Mouse (Mus musculus) urinary bladder, postnatal 0 days (tissue): Measurements from ENCODE around the gene Pnpla5. TPM values are rescaled to one million over a fixed set of nuclear protein-coding genes. Genes with fewer than 3 reads are reported as not detected.

Source experiments
- microRNA-seq: library from miRNA; unstranded; fragments of <30 nt; microRNA quantifications from one replicate; pipeline ENCODE4, GENCODE M21; 2016
- polyA plus RNA-seq: library from polyadenylated mRNA; unstranded; fragments of >200 nt; fragmentation: Nextera tagmentation; extraction: Ambion mirVana; gene quantifications from 2 replicates; pipeline ENCODE4 v1.2.1, GENCODE M21; 2015

Pnpla5 gene
- not detected in 2 replicates for polyA plus RNA-seq

GRCm38 (mm10) chr15:84123075-84123474 is at the start of gene Pnpla5:
Gene Pnpla5, minus strand, starts transcription at chr15:84123175.

GRCm38 (mm10) chr15:84167600-84167999 is 44.6 kb upstream of the Pnpla5 start, which contains the start of gene Pnpla3:
Gene Pnpla3, plus strand, starts transcription at chr15:84167837.

GRCm38 (mm10) chr15:84105105-84105923 is 17.7 kb downstream of the Pnpla5 start, which contains the start of gene Sult4a1:
Gene Sult4a1, minus strand, starts transcription at chr15:84105754.

GRCm38 (mm10) chr15:84065140-84065539 is 57.8 kb downstream of the Pnpla5 start, which contains the start of gene Efcab6:
Gene Efcab6, minus strand, starts transcription at chr15:84065379.

Small RNAs within 50 kb of the gene (microRNA-seq; reads per million reads assigned to microRNA genes)
- gene Mir6392: not detected

Other genes starting within 250 kb of the Pnpla5 start
- gene Efcab6, start 57.8 kb downstream of the Pnpla5 start, polyA plus RNA-seq: not detected in 2 replicates
- gene Sult4a1, start 17.4 kb downstream of the Pnpla5 start, polyA plus RNA-seq: 1.5 and 1.8 TPM in 2 replicates
- 0.16 and 0.22 TPM in 2 replicates for gene Pnpla3, start 44.7 kb upstream of the Pnpla5 start, polyA plus RNA-seq
- 86.4 and 103 TPM in 2 replicates for gene Samm50, start 69.1 kb upstream of the Pnpla5 start, polyA plus RNA-seq
- gene Parvb, start 108.9 kb upstream of the Pnpla5 start, polyA plus RNA-seq: 1.9 and 3.5 TPM in 2 replicates
- gene Parvg, start 200.9 kb upstream of the Pnpla5 start, polyA plus RNA-seq: 1.0 and 2.8 TPM in 2 replicates